Mouse (Mus musculus) heart, postnatal 0 days (tissue): ENCODE data around the gene Ttn. TPM values are rescaled to one million over a fixed set of nuclear protein-coding genes. Genes with fewer than 3 reads are reported as not detected.
"Not testable (repeated sequence)": the region's sequence is repeated elsewhere in the genome, so short reads cannot be mapped to it uniquely, and the experiment has no call there.

Source experiments
- ATAC-seq: fragments of 200-750 bp; cut with Nextera tagmentation; 2 replicates; pipeline ENCODE4 v1.8.0; 2017; ENCODE audit warnings: low read depth, moderate number of reproducible peaks, moderate library complexity; ENCODE audit not compliant: insufficient read depth
- DNase-seq: peaks from one replicate; pipeline ENCODE4 v3.0.0-alpha.2; 2016; ENCODE audit warnings: low spot score
- H3K27ac ChIP-seq: fragments of 300-500 bp; sonication (generic); 2 replicates; pipeline ENCODE4 v1.5.1; 2014; ENCODE audit warnings: low read depth, mild to moderate bottlenecking
- H3K27me3 ChIP-seq: fragments of 300-500 bp; sonication (generic); 2 replicates; pipeline ENCODE4 v1.6.1; 2014; ENCODE audit warnings: low read length, mixed read lengths; ENCODE audit not compliant: control insufficient read depth, insufficient read depth
- H3K36me3 ChIP-seq: fragments of 300-500 bp; sonication (generic); replicated peaks from 2 replicates; pipeline ENCODE4 v1.6.1; 2014; ENCODE audit warnings: low read length, mixed read lengths; ENCODE audit not compliant: control insufficient read depth, insufficient read depth
- H3K4me1 ChIP-seq: fragments of 300-500 bp; sonication (generic); 2 replicates; pipeline ENCODE4 v1.6.1; 2014; ENCODE audit warnings: antibody characterized with exemption; ENCODE audit not compliant: control insufficient read depth, insufficient read depth
- H3K4me2 ChIP-seq: fragments of 300-500 bp; sonication (generic); 2 replicates; pipeline ENCODE4 v1.6.1; 2014; ENCODE audit warnings: low read depth, mild to moderate bottlenecking, low read length, moderate library complexity
- H3K4me3 ChIP-seq: fragments of 300-500 bp; sonication (generic); 2 replicates; pipeline ENCODE4 v1.5.1; 2014; ENCODE audit warnings: low read depth, low read length
- H3K9ac ChIP-seq: fragments of 300-500 bp; sonication (generic); replicated peaks from 2 replicates; pipeline ENCODE4 v1.6.1; 2014; ENCODE audit warnings: low read depth, low read length, mixed read lengths
- H3K9me3 ChIP-seq: fragments of 300-500 bp; sonication (generic); replicated peaks from 2 replicates; pipeline ENCODE4 v1.6.1; 2016; ENCODE audit warnings: low read length; ENCODE audit not compliant: control insufficient read depth
- CTCF ChIP-seq: IDR thresholded peaks from 2 replicates; pipeline ENCODE4 v1.5.1; 2016; ENCODE audit warnings: antibody characterized with exemption, control low read depth, low read depth
- EP300 ChIP-seq: IDR thresholded peaks from 2 replicates; pipeline ENCODE4 v1.6.1; 2016; ENCODE audit warnings: antibody characterized with exemption, low read depth
- WGBS: fragments of 180-500 bp; shearing (Covaris S2); extraction: QIAGEN DNeasy Blood & Tissue Kit; methylation state at CpG from one replicate; pipeline ENCODE4 v1.1.7; 2014; 5-methylcytosine and 5-hydroxymethylcytosine counted together
- polyA plus RNA-seq: library from polyadenylated mRNA; unstranded; fragments of >200 nt; fragmentation: Nextera tagmentation; extraction: Ambion mirVana; gene quantifications from 2 replicates; pipeline ENCODE4 v1.2.1, GENCODE M21; 2015
- total RNA-seq: library from RNA; depleted of rRNA; stranded (reverse); fragments of >200 nt; gene quantifications from 2 replicates; pipeline ENCODE4 v1.2.3, GENCODE M21; 2014; ENCODE audit warnings: low replicate concordance; rRNA removed

Ttn gene
- total RNA-seq (959 and 970 TPM in 2 replicates), polyA plus RNA-seq (644 and 700 TPM in 2 replicates)

GRCm38 (mm10) chr2:76982391-76983145 lies at the start of gene Ttn:
Ttn (minus strand) TSS chr2:76982547.
- peaks cover 10% of the 10 kb centered on the region; the same call in 1 of the 2 replicates for H3K4me1 ChIP-seq
- H3K27me3 ChIP-seq, result no peaks in the 10 kb centered on the region
- H3K4me3 ChIP-seq, result peak within 1 kb of the TSS; percentile 54
- 25% methylated on average over 18 of the region's 18 CpGs for WGBS
- H3K9ac ChIP-seq, result peak within 1 kb of the TSS; percentile 75
- peak within 1 kb of the TSS; percentile 99 for H3K27ac ChIP-seq
- no peaks in the 10 kb centered on the region for H3K9me3 ChIP-seq
- H3K36me3 ChIP-seq, result peaks cover 7% of the 10 kb centered on the region; the same call in 1 of the 2 replicates
- H3K4me2 ChIP-seq, result peak within 1 kb of the TSS; percentile 58
- ATAC-seq (peak; percentile 90), DNase-seq (peak; percentile 98)
- TF ChIP-seq EP300 (no peak), CTCF (no peak)

- TF ChIP-seq EP300 (no peak), CTCF (no peak)
- H3K27me3 ChIP-seq, result no peaks in the 10 kb centered on the region
- DNase-seq, result no peak
- H3K9ac ChIP-seq, result no peak overlapping the region
- H3K4me2 ChIP-seq, result no peak overlapping the region
- WGBS, result 67% methylated on average over 2 of the region's 2 CpGs
- no peak overlapping the region for H3K4me3 ChIP-seq
- H3K9me3 ChIP-seq, result no peaks in the 10 kb centered on the region
- peaks cover 25% of the 10 kb centered on the region for H3K36me3 ChIP-seq
- H3K27ac ChIP-seq, result no peak overlapping the region
- H3K4me1 ChIP-seq, result no peaks in the 10 kb centered on the region
- ATAC-seq, result no peak
Observed at GRCm38 (mm10) chr2:77020649-77021048, 38.3 kb upstream of the Ttn start.

- H3K4me2 ChIP-seq, result no peak overlapping the region
- no peak for DNase-seq
- no peaks in the 10 kb centered on the region for H3K27me3 ChIP-seq
- no peaks in the 10 kb centered on the region for H3K9me3 ChIP-seq
- no peak overlapping the region for H3K4me3 ChIP-seq
- no peak for ATAC-seq
- H3K4me1 ChIP-seq, result no peaks in the 10 kb centered on the region
- no peak overlapping the region for H3K9ac ChIP-seq
- WGBS, result 80% methylated on average over 4 of the region's 4 CpGs
- TF ChIP-seq CTCF, result no peak
- no peak for TF ChIP-seq EP300
- H3K27ac ChIP-seq, result no peak overlapping the region
- peaks cover 44% of the 10 kb centered on the region for H3K36me3 ChIP-seq
Observed at GRCm38 (mm10) chr2:77017735-77018134, 35.4 kb upstream of the Ttn start.

GRCm38 (mm10) chr2:77013449-77013848 lies 31.1 kb upstream of the Ttn start:
- H3K4me1 ChIP-seq, H3K9ac ChIP-seq, H3K27me3 ChIP-seq, H3K4me3 ChIP-seq, H3K4me2 ChIP-seq, H3K9me3 ChIP-seq: not testable (repeated sequence)
- Histone ChIP-seq H3K36me3 (peaks cover 30% of the 10 kb centered on the region), H3K27ac (peak overlapping the region; percentile 66)
- 53% methylated on average over 6 of the region's 6 CpGs for WGBS
- peak; percentile 62; the same call in 1 of the 2 replicates for ATAC-seq
- DNase-seq, result peak; percentile 58

- no peak overlapping the region for H3K4me3 ChIP-seq
- ATAC-seq, result peak; percentile 79
- TF ChIP-seq CTCF, result no peak
- TF ChIP-seq EP300, result no peak
Observed at GRCm38 (mm10) chr2:77011981-77012380, 29.6 kb upstream of the Ttn start.

More at GRCm38 (mm10) chr2:77011981-77012380, 29.6 kb upstream of the Ttn start:
- Histone ChIP-seq H3K36me3 (peaks cover 26% of the 10 kb centered on the region), H3K4me2 (no peak overlapping the region), H3K9me3 (no peaks in the 10 kb centered on the region), H3K4me1 (no peaks in the 10 kb centered on the region; the same call in 1 of the 2 replicates), H3K27me3 (no peaks in the 10 kb centered on the region), H3K27ac (peak overlapping the region; percentile 55), H3K9ac (no peak overlapping the region)
- peak; percentile 71 for DNase-seq
- 50% methylated on average over 5 of the region's 5 CpGs for WGBS
